Mouse (Mus musculus) thymus, adult 2 months (tissue): ENCODE results near the gene Swi5.
"Not testable (repeated sequence)": the region's sequence is repeated elsewhere in the genome, so short reads cannot be mapped to it uniquely, and the experiment has no call there.

Source experiments
- CTCF ChIP-seq: fragments of 200-500 bp; IDR thresholded peaks from 2 replicates; pipeline ENCODE4 v1.5.1; 2012; ENCODE audit warnings: mild to moderate bottlenecking, control low read depth, low read length, moderate library complexity, borderline replicate concordance; ENCODE audit not compliant: control insufficient read depth, poor library complexity, insufficient read depth; ENCODE audit errors: extremely low read depth
- POLR2A ChIP-seq: fragments of 200-500 bp; IDR thresholded peaks from 2 replicates; pipeline ENCODE4 v1.6.1; 2012; ENCODE audit warnings: mild to moderate bottlenecking, low read length, control low read depth, moderate library complexity; ENCODE audit not compliant: control insufficient read depth, poor library complexity, insufficient read depth; ENCODE audit errors: extremely low read depth

GRCm38 (mm10) chr2:32295842-32296241 lies 8.0 kb upstream of the Swi5 start:
- not testable (repeated sequence) for TF ChIP-seq POLR2A, CTCF
